Mouse (Mus musculus): ENCODE results near the gene Olfr1028. TPM values are rescaled to one million over a fixed set of nuclear protein-coding genes. Genes with fewer than 3 reads are reported as not detected.

Olfr1028 gene
- total RNA-seq (2014; fragmentation: Nextera tagmentation) (not detected in 2 replicates), total RNA-seq (2017) (0.06 and 0.11 TPM in 2 replicates), polyA plus RNA-seq (2012) (not detected in 2 replicates)

GRCm38 (mm10) chr2:85950137-85950536, at the start of gene Olfr1028:
Gene Olfr1028, plus strand, starts transcription at chr2:85950437.
- no peak for ATAC-seq (ENCODE audit: extremely low read depth, insufficient number of reproducible peaks, low FRiP score, poor library complexity, severe bottlenecking)
- TF ChIP-seq GATA1 (IDR thresholded peaks at IDR 0.05; ENCODE audit: borderline replicate concordance, low read length) (no peak), POLR2AphosphoS5 (IDR thresholded peaks at IDR 0.05; ENCODE audit: insufficient replicate concordance, low read depth, low read length) (no peak), GATA2 (IDR thresholded peaks at IDR 0.05; ENCODE audit: borderline replicate concordance, low read depth, low read length) (no peak), TAL1 (conservative IDR thresholded peaks at IDR 0.05; ENCODE audit: low read depth, low read length) (no peak), CTCF (IDR thresholded peaks at IDR 0.05; ENCODE audit: low read depth, low read length) (no peak)
- no peaks in the 10 kb centered on the region for H3K36me3 ChIP-seq (replicated peaks)

GRCm38 (mm10) chr2:85904952-85905351, 45.3 kb upstream of the Olfr1028 start, which contains the start of gene Olfr1024:
Gene Olfr1024, minus strand, starts transcription at chr2:85905052.
- H3K9me3 ChIP-seq (replicated peaks), result peaks cover 7% of the 10 kb centered on the region
- DNase-seq (ENCODE audit: low spot score) (no peak), ATAC-seq (ENCODE audit: extremely low read depth, insufficient number of reproducible peaks, low FRiP score, poor library complexity, severe bottlenecking) (no peak)
- H3K27me3 ChIP-seq (ENCODE audit: insufficient read depth, low read length), result no peaks in the 10 kb centered on the region
- H3K4me3 ChIP-seq (ENCODE audit: low read depth, low read length), result no peak within 1 kb of the TSS
- no peaks in the 10 kb centered on the region for H3K4me1 ChIP-seq (ENCODE audit: insufficient read depth, low read depth, low read length)
- TF ChIP-seq TAL1 (conservative IDR thresholded peaks at IDR 0.05; ENCODE audit: low read depth, low read length), result no peak
- no peak for TF ChIP-seq POLR2AphosphoS5 (IDR thresholded peaks at IDR 0.05; ENCODE audit: insufficient replicate concordance, low read depth, low read length)
- no peak for TF ChIP-seq CTCF (IDR thresholded peaks at IDR 0.05; ENCODE audit: low read depth, low read length)
- no peak for TF ChIP-seq GATA2 (IDR thresholded peaks at IDR 0.05; ENCODE audit: borderline replicate concordance, low read depth, low read length)
- no peak for TF ChIP-seq GATA1 (IDR thresholded peaks at IDR 0.05; ENCODE audit: borderline replicate concordance, low read length)
- no peaks in the 10 kb centered on the region for H3K36me3 ChIP-seq (replicated peaks)

More at GRCm38 (mm10) chr2:85950137-85950536, at the start of gene Olfr1028:
- DNase-seq (ENCODE audit: low spot score), result no peak
- Histone ChIP-seq H3K9me3 (replicated peaks) (peaks cover 2% of the 10 kb centered on the region; the same call in 1 of the 2 replicates), H3K4me1 (ENCODE audit: insufficient read depth, low read depth, low read length) (no peaks in the 10 kb centered on the region), H3K27me3 (ENCODE audit: insufficient read depth, low read length) (no peaks in the 10 kb centered on the region), H3K4me3 (ENCODE audit: low read depth, low read length) (no peak within 1 kb of the TSS)

- no peaks in the 10 kb centered on the region for H3K36me3 ChIP-seq (replicated peaks)
- DNase-seq (ENCODE audit: low spot score) (no peak), ATAC-seq (ENCODE audit: extremely low read depth, insufficient number of reproducible peaks, low FRiP score, poor library complexity, severe bottlenecking) (no peak)
- H3K9me3 ChIP-seq (replicated peaks), result peaks cover 4% of the 10 kb centered on the region
- no peaks in the 10 kb centered on the region for H3K4me1 ChIP-seq (ENCODE audit: insufficient read depth, low read depth, low read length)
- no peaks in the 10 kb centered on the region for H3K27me3 ChIP-seq (ENCODE audit: insufficient read depth, low read length)
- TF ChIP-seq POLR2AphosphoS5 (IDR thresholded peaks at IDR 0.05; ENCODE audit: insufficient replicate concordance, low read depth, low read length), result no peak
- no peak for TF ChIP-seq CTCF (IDR thresholded peaks at IDR 0.05; ENCODE audit: low read depth, low read length)
- no peak for TF ChIP-seq GATA1 (IDR thresholded peaks at IDR 0.05; ENCODE audit: borderline replicate concordance, low read length)
- TF ChIP-seq TAL1 (conservative IDR thresholded peaks at IDR 0.05; ENCODE audit: low read depth, low read length), result no peak
- no peak for TF ChIP-seq GATA2 (IDR thresholded peaks at IDR 0.05; ENCODE audit: borderline replicate concordance, low read depth, low read length)
- H3K4me3 ChIP-seq (ENCODE audit: low read depth, low read length), result no peak overlapping the region
Measured at GRCm38 (mm10) chr2:85913197-85913596, 37.0 kb upstream of the Olfr1028 start.

GRCm38 (mm10) chr2:85914893-85915292, 35.3 kb upstream of the Olfr1028 start, which contains the start of gene Olfr1025-ps1:
Gene Olfr1025-ps1, plus strand, starts transcription at chr2:85915193.
- DNase-seq (ENCODE audit: low spot score), result no peak
- Histone ChIP-seq H3K4me1 (ENCODE audit: insufficient read depth, low read depth, low read length) (no peaks in the 10 kb centered on the region), H3K9me3 (replicated peaks) (peaks cover 3% of the 10 kb centered on the region), H3K36me3 (replicated peaks) (no peaks in the 10 kb centered on the region), H3K27me3 (ENCODE audit: insufficient read depth, low read length) (no peaks in the 10 kb centered on the region), H3K4me3 (ENCODE audit: low read depth, low read length) (no peak within 1 kb of the TSS)
- TF ChIP-seq GATA1 (IDR thresholded peaks at IDR 0.05; ENCODE audit: borderline replicate concordance, low read length) (no peak), POLR2AphosphoS5 (IDR thresholded peaks at IDR 0.05; ENCODE audit: insufficient replicate concordance, low read depth, low read length) (no peak), GATA2 (IDR thresholded peaks at IDR 0.05; ENCODE audit: borderline replicate concordance, low read depth, low read length) (no peak), TAL1 (conservative IDR thresholded peaks at IDR 0.05; ENCODE audit: low read depth, low read length) (no peak), CTCF (IDR thresholded peaks at IDR 0.05; ENCODE audit: low read depth, low read length) (no peak)
- no peak for ATAC-seq (ENCODE audit: extremely low read depth, insufficient number of reproducible peaks, low FRiP score, poor library complexity, severe bottlenecking)

- H3K27me3 ChIP-seq (ENCODE audit: insufficient read depth, low read length), result no peaks in the 10 kb centered on the region
- H3K4me1 ChIP-seq (ENCODE audit: insufficient read depth, low read depth, low read length), result no peaks in the 10 kb centered on the region
- H3K9me3 ChIP-seq (replicated peaks), result no peaks in the 10 kb centered on the region; the same call in 1 of the 2 replicates
- ATAC-seq (ENCODE audit: extremely low read depth, insufficient number of reproducible peaks, low FRiP score, poor library complexity, severe bottlenecking) (no peak), DNase-seq (ENCODE audit: low spot score) (no peak)
- H3K4me3 ChIP-seq (ENCODE audit: low read depth, low read length), result no peak within 1 kb of the TSS
- TF ChIP-seq CTCF (IDR thresholded peaks at IDR 0.05; ENCODE audit: low read depth, low read length) (no peak), POLR2AphosphoS5 (IDR thresholded peaks at IDR 0.05; ENCODE audit: insufficient replicate concordance, low read depth, low read length) (no peak), GATA1 (IDR thresholded peaks at IDR 0.05; ENCODE audit: borderline replicate concordance, low read length) (no peak), TAL1 (conservative IDR thresholded peaks at IDR 0.05; ENCODE audit: low read depth, low read length) (no peak), GATA2 (IDR thresholded peaks at IDR 0.05; ENCODE audit: borderline replicate concordance, low read depth, low read length) (no peak)
- H3K36me3 ChIP-seq (replicated peaks), result no peaks in the 10 kb centered on the region
Measured at GRCm38 (mm10) chr2:85921258-85921657, 29.0 kb upstream of the Olfr1028 start, which contains the start of gene Olfr1026. Gene Olfr1026, plus strand, starts transcription at chr2:85921558.

- Histone ChIP-seq H3K9me3 (replicated peaks) (no peaks in the 10 kb centered on the region), H3K27me3 (ENCODE audit: insufficient read depth, low read length) (no peaks in the 10 kb centered on the region), H3K36me3 (replicated peaks) (no peaks in the 10 kb centered on the region), H3K4me3 (ENCODE audit: low read depth, low read length) (no peak within 1 kb of the TSS), H3K4me1 (ENCODE audit: insufficient read depth, low read depth, low read length) (no peaks in the 10 kb centered on the region)
- TF ChIP-seq GATA1 (IDR thresholded peaks at IDR 0.05; ENCODE audit: borderline replicate concordance, low read length) (no peak), POLR2AphosphoS5 (IDR thresholded peaks at IDR 0.05; ENCODE audit: insufficient replicate concordance, low read depth, low read length) (no peak), TAL1 (conservative IDR thresholded peaks at IDR 0.05; ENCODE audit: low read depth, low read length) (no peak), GATA2 (IDR thresholded peaks at IDR 0.05; ENCODE audit: borderline replicate concordance, low read depth, low read length) (no peak), CTCF (IDR thresholded peaks at IDR 0.05; ENCODE audit: low read depth, low read length) (no peak)
- DNase-seq (ENCODE audit: low spot score) (no peak), ATAC-seq (ENCODE audit: extremely low read depth, insufficient number of reproducible peaks, low FRiP score, poor library complexity, severe bottlenecking) (no peak)
Measured at GRCm38 (mm10) chr2:85973595-85973994, 23.4 kb downstream of the Olfr1028 start, which contains the start of gene Olfr1029. Gene Olfr1029, plus strand, starts transcription at chr2:85973895.
